ENCODE assay signal across 9 mouse cellular contexts in genomic region chr11:114791891-114792411, GRCm38 (mm10). TPM values are rescaled to one million over a fixed set of nuclear protein-coding genes. Genes with fewer than 3 reads are reported as not detected.
DNase-seq lines count a peak whose midpoint lies in the region; ATAC-seq lines count a peak whose summit lies in the region.
"Had no signal": no experiment of that assay in that cellular context is flagged by ENCODE, and none has a peak within 500 bp of the region (broad histone marks: within the 10 kb centered on the region; RNA-seq: fewer than 3 reads in every experiment).

No protein-coding gene starts in this region.

- H3K4me1 ChIP-seq in limb, embryonic 13.5 days: peaks cover 31% of the 10 kb centered on the region

- H3K4me2 ChIP-seq in limb, embryonic 13.5 days (replicated peaks): peak overlapping the region; percentile 93

- H3K27me3 ChIP-seq in limb, embryonic 13.5 days: peaks cover 84% of the 10 kb centered on the region

- no peak overlapping the region for H3K27ac ChIP-seq in limb, embryonic 13.5 days

- no peaks in the 10 kb centered on the region for H3K36me3 ChIP-seq in limb, embryonic 13.5 days

- under 1% methylated on average over 59 of the region's 59 CpGs for WGBS in limb, embryonic 13.5 days

- peak overlapping the region; percentile 51 for H3K4me3 ChIP-seq in limb, embryonic 13.5 days

- DNase-seq in layer of hippocampus, adult 11-12 months (ENCODE audit: low spot score): peak; percentile 34
- no peak for DNase-seq in layer of hippocampus, adult 8-10 months (ENCODE audit: low spot score in 2 of 2)
- peak; percentile 79 for DNase-seq in cerebellum, adult 9-10 months
- DNase-seq in retina, postnatal 1 day: peak; percentile 82
- DNase-seq in ovary, postnatal 14 days (ENCODE audit: low spot score): no peak
- no peak for DNase-seq in spleen, postnatal 4 days (ENCODE audit: low spot score in 2 of 2)

- peak; percentile 28; the same call in 1 of the 2 replicates for ATAC-seq in frontal cortex, adult (ENCODE audit: low TSS enrichment)
- ATAC-seq in limb, embryonic 13.5 days (ENCODE audit: low FRiP score, low read depth): no peak

- peak overlapping the region; percentile 58 for H3K9ac ChIP-seq in limb, embryonic 13.5 days

- no peaks in the 10 kb centered on the region for H3K9me3 ChIP-seq in limb, embryonic 13.5 days

RNA-seq across cellular contexts. Expression of gene Btbd17, which starts 3.8 kb away (rescaled TPM):
- 10 to 100 TPM; 15.3 to 19.6 (median 17.4) TPM for total RNA-seq in layer of hippocampus, adult 8-10 months (2022)
- polyA plus RNA-seq in limb, embryonic 13.5 days (2015; fragmentation: Nextera tagmentation; extraction: Ambion mirVana): 1.7 TPM in 2 replicates

RNA-seq across cellular contexts. Expression of gene Gpr142, which starts 6.8 kb away (rescaled TPM):
- total RNA-seq in layer of hippocampus, adult 8-10 months (2022): not detected
- not detected in 2 replicates for polyA plus RNA-seq in limb, embryonic 13.5 days (2015; fragmentation: Nextera tagmentation; extraction: Ambion mirVana)
- total RNA-seq: left cerebral cortex, postnatal 10 days had no signal

RNA-seq across cellular contexts. Expression of gene Kif19a, which starts 26.8 kb away (rescaled TPM):
- total RNA-seq in layer of hippocampus, adult 8-10 months (2022): 1 to 10 TPM; 2.7 to 4.5 (median 3.8) TPM
- polyA plus RNA-seq in limb, embryonic 13.5 days (2015; fragmentation: Nextera tagmentation; extraction: Ambion mirVana): 0.09 and 0.23 TPM in 2 replicates

RNA-seq across cellular contexts. Expression of gene Gprc5c, which starts 59.0 kb away (rescaled TPM):
- 1 to 10 TPM; 4.3 to 7.2 (median 4.8) TPM for total RNA-seq in layer of hippocampus, adult 8-10 months (2022)
- polyA plus RNA-seq in limb, embryonic 13.5 days (2015; fragmentation: Nextera tagmentation; extraction: Ambion mirVana): 56.2 and 60.0 TPM in 2 replicates

Comparison
In these comparisons a context has a peak if more than half of its experiments do, and no peak if none do; other contexts are left out.
1. DNase-seq: peak in layer of hippocampus, adult 11-12 months (single experiment), cerebellum, adult 9-10 months (single experiment) and retina, postnatal 1 day (single experiment); none in layer of hippocampus, adult 8-10 months (0 of 2), ovary, postnatal 14 days (single experiment) and spleen, postnatal 4 days (0 of 2).